In genomic region chr17:3610307-3610754, GRCm38 (mm10) we compare ENCODE assay signal across 14 mouse cellular contexts. TPM values are rescaled to one million over a fixed set of nuclear protein-coding genes. Genes with fewer than 3 reads are reported as not detected.
DNase-seq lines count a peak whose midpoint lies in the region; ATAC-seq lines count a peak whose summit lies in the region.
"Had no signal": no experiment of that assay in that cellular context is flagged by ENCODE, and none has a peak within 500 bp of the region (broad histone marks: within the 10 kb centered on the region; RNA-seq: fewer than 3 reads in every experiment).

No protein-coding gene starts in this region.

- peak overlapping the region; percentile 81; the same call in 1 of the 2 replicates for H3K27ac ChIP-seq in forebrain, embryonic 13.5 days
- no peak overlapping the region for H3K27ac ChIP-seq in forebrain, embryonic 10.5 days
- peak overlapping the region; percentile 52 for H3K27ac ChIP-seq in forebrain, embryonic 14.5 days (ENCODE audit: low read depth, low read length)
- peak overlapping the region; percentile 79 for H3K27ac ChIP-seq in hindbrain, embryonic 16.5 days (ENCODE audit: low read depth, low read length)
- H3K27ac ChIP-seq in neural tube, embryonic 14.5 days (ENCODE audit: low read depth, low read length) = peak overlapping the region; percentile 88
- H3K27ac ChIP-seq: embryonic facial prominence, embryonic 12.5 days; gastrocnemius, adult 2 months; limb, embryonic 15.5 days had no signal

- peak overlapping the region; percentile 64 for H3K4me2 ChIP-seq in forebrain, embryonic 13.5 days
- H3K4me2 ChIP-seq in forebrain, embryonic 14.5 days (ENCODE audit: low read length) = peak overlapping the region; percentile 46
- peak overlapping the region; percentile 62 for H3K4me2 ChIP-seq in hindbrain, embryonic 16.5 days (ENCODE audit: low read length)
- H3K4me2 ChIP-seq in neural tube, embryonic 14.5 days (ENCODE audit: low read depth, low read length) = peak overlapping the region; percentile 49

- no peak for DNase-seq in forebrain, embryonic 10.5 days (ENCODE audit: extremely low spot score, low spot score)
- DNase-seq in forebrain, embryonic 14.5 days (ENCODE audit: low spot score) = peak; percentile 33
- no peak for DNase-seq in thymus, postnatal 25 days
- no peak for DNase-seq in liver
- DNase-seq in urinary bladder, postnatal 36 days (ENCODE audit: low spot score in 2 of 2) = no peak
- DNase-seq: gastrocnemius, adult 2 months; heart, adult 18-20 months; lung, adult 18-20 months; lung, postnatal 36 days had no signal

- H3K4me1 ChIP-seq in forebrain, embryonic 13.5 days = peaks cover 16% of the 10 kb centered on the region
- peaks cover 15% of the 10 kb centered on the region for H3K4me1 ChIP-seq in forebrain, embryonic 10.5 days
- peaks cover 10% of the 10 kb centered on the region; the same call in 1 of the 2 replicates for H3K4me1 ChIP-seq in forebrain, embryonic 14.5 days (ENCODE audit: control insufficient read depth, insufficient read depth, low read length)
- H3K4me1 ChIP-seq in hindbrain, embryonic 16.5 days (ENCODE audit: control insufficient read depth, insufficient read depth, low read depth, low read length) = peaks cover 11% of the 10 kb centered on the region
- peaks cover 3% of the 10 kb centered on the region; the same call in 1 of the 2 replicates for H3K4me1 ChIP-seq in neural tube, embryonic 14.5 days (ENCODE audit: control insufficient read depth, insufficient read depth, low read length)
- H3K4me1 ChIP-seq: limb, embryonic 15.5 days had no signal

- peak overlapping the region; percentile 8; the same call in 1 of the 2 replicates for H3K4me3 ChIP-seq in forebrain, embryonic 13.5 days
- H3K4me3 ChIP-seq in forebrain, embryonic 10.5 days = no peak overlapping the region
- no peak overlapping the region for H3K4me3 ChIP-seq in forebrain, embryonic 14.5 days (ENCODE audit: low read depth, low read length)
- no peak overlapping the region for H3K4me3 ChIP-seq in hindbrain, embryonic 16.5 days (ENCODE audit: low read length)
- peak overlapping the region; percentile 26 for H3K4me3 ChIP-seq in neural tube, embryonic 14.5 days (ENCODE audit: low read depth, low read length)
- H3K4me3 ChIP-seq: gastrocnemius, adult 2 months had no signal

- H3K36me3 ChIP-seq in forebrain, embryonic 13.5 days (ENCODE audit: poor library complexity, severe bottlenecking) = no peaks in the 10 kb centered on the region
- no peaks in the 10 kb centered on the region for H3K36me3 ChIP-seq in forebrain, embryonic 10.5 days (replicated peaks)
- no peaks in the 10 kb centered on the region for H3K36me3 ChIP-seq in forebrain, embryonic 14.5 days (ENCODE audit: control insufficient read depth, insufficient read depth, low read length)
- H3K36me3 ChIP-seq in hindbrain, embryonic 16.5 days (ENCODE audit: control insufficient read depth, insufficient read depth, low read length) = no peaks in the 10 kb centered on the region
- no peaks in the 10 kb centered on the region for H3K36me3 ChIP-seq in neural tube, embryonic 14.5 days (ENCODE audit: control insufficient read depth, insufficient read depth, low read length)
- H3K36me3 ChIP-seq: embryonic facial prominence, embryonic 12.5 days; limb, embryonic 15.5 days had no signal

- no peak overlapping the region for H3K9ac ChIP-seq in forebrain, embryonic 13.5 days
- peak overlapping the region; percentile 60; the same call in 1 of the 2 replicates for H3K9ac ChIP-seq in forebrain, embryonic 14.5 days (ENCODE audit: low read length)
- no peak overlapping the region; the same call in 1 of the 2 replicates for H3K9ac ChIP-seq in hindbrain, embryonic 16.5 days (ENCODE audit: low read depth, low read length)
- no peak overlapping the region; the same call in 1 of the 2 replicates for H3K9ac ChIP-seq in neural tube, embryonic 14.5 days (replicated peaks; ENCODE audit: low read depth, low read length)
- H3K9ac ChIP-seq: embryonic facial prominence, embryonic 12.5 days; limb, embryonic 15.5 days had no signal

- H3K27me3 ChIP-seq in forebrain, embryonic 13.5 days = no peaks in the 10 kb centered on the region
- H3K27me3 ChIP-seq in forebrain, embryonic 10.5 days (ENCODE audit: poor library complexity, severe bottlenecking) = peaks cover 4% of the 10 kb centered on the region
- H3K27me3 ChIP-seq in forebrain, embryonic 14.5 days (replicated peaks; ENCODE audit: control insufficient read depth, insufficient read depth, low read length) = no peaks in the 10 kb centered on the region
- no peaks in the 10 kb centered on the region for H3K27me3 ChIP-seq in hindbrain, embryonic 16.5 days (replicated peaks; ENCODE audit: control insufficient read depth, insufficient read depth, low read length)
- H3K27me3 ChIP-seq in neural tube, embryonic 14.5 days (ENCODE audit: control insufficient read depth, insufficient read depth, low read length) = no peaks in the 10 kb centered on the region
- H3K27me3 ChIP-seq: embryonic facial prominence, embryonic 12.5 days; limb, embryonic 15.5 days had no signal

- 44% methylated on average over 7 of the region's 7 CpGs for WGBS in forebrain, embryonic 13.5 days
- WGBS in forebrain, embryonic 10.5 days = 64% methylated on average over 7 of the region's 7 CpGs
- WGBS in forebrain, embryonic 14.5 days = 29% methylated on average over 7 of the region's 7 CpGs
- WGBS in hindbrain, embryonic 16.5 days = 32% methylated on average over 7 of the region's 7 CpGs
- WGBS in neural tube, embryonic 14.5 days = 34% methylated on average over 7 of the region's 7 CpGs

- peak; percentile 52 for ATAC-seq in forebrain, embryonic 13.5 days
- ATAC-seq in forebrain, embryonic 14.5 days = peak; percentile 56; the same call in 1 of the 2 replicates
- ATAC-seq in hindbrain, embryonic 16.5 days = peak; percentile 52
- ATAC-seq in neural tube, embryonic 14.5 days (ENCODE audit: low read depth) = peak; percentile 44; the same call in 1 of the 2 replicates

- no peaks in the 10 kb centered on the region for H3K9me3 ChIP-seq in forebrain, embryonic 13.5 days (replicated peaks)
- H3K9me3 ChIP-seq in forebrain, embryonic 10.5 days = no peaks in the 10 kb centered on the region
- no peaks in the 10 kb centered on the region for H3K9me3 ChIP-seq in forebrain, embryonic 14.5 days (replicated peaks; ENCODE audit: control insufficient read depth, low read length)
- no peaks in the 10 kb centered on the region for H3K9me3 ChIP-seq in hindbrain, embryonic 16.5 days (ENCODE audit: control insufficient read depth, low read length)
- H3K9me3 ChIP-seq in neural tube, embryonic 14.5 days (ENCODE audit: control insufficient read depth, low read length) = no peaks in the 10 kb centered on the region
- H3K9me3 ChIP-seq: embryonic facial prominence, embryonic 12.5 days; limb, embryonic 15.5 days had no signal

RNA-seq across cellular contexts. Expression of gene Tfb1m, which starts 52.8 kb away (rescaled TPM):
- 16.0 and 17.8 TPM in 2 replicates for polyA plus RNA-seq in forebrain, embryonic 13.5 days (2015; fragmentation: Nextera tagmentation; extraction: Ambion mirVana)
- polyA plus RNA-seq in forebrain, embryonic 10.5 days (2016; fragmentation: Nextera tagmentation; extraction: Ambion mirVana) = 23.5 and 27.2 TPM in 2 replicates
- polyA plus RNA-seq in forebrain, embryonic 14.5 days (2014; fragmentation: Nextera tagmentation; extraction: Ambion mirVana) = 14.7 and 16.0 TPM in 2 replicates
- 12.5 and 13.3 TPM in 2 replicates for polyA plus RNA-seq in hindbrain, embryonic 16.5 days (2015; fragmentation: Nextera tagmentation; extraction: Ambion mirVana)
- 14.7 and 15.7 TPM in 2 replicates for polyA plus RNA-seq in neural tube, embryonic 14.5 days (2014; fragmentation: Nextera tagmentation; extraction: Ambion mirVana)

Comparison
In these comparisons a context has a peak if more than half of its experiments do, and no peak if none do; other contexts are left out.
1. H3K4me3 ChIP-seq: peak in forebrain, embryonic 13.5 days (single experiment) and neural tube, embryonic 14.5 days (single experiment); none in forebrain, embryonic 10.5 days (single experiment), forebrain, embryonic 14.5 days (single experiment) and hindbrain, embryonic 16.5 days (single experiment).
2. Peak in every context shown above with its lines, with median percentiles within 50 percentile points of each other: ATAC-seq and H3K4me2 ChIP-seq.